Mouse (Mus musculus) limb, embryonic 14.5 days (tissue): ENCODE measurements around the gene Pfpl. TPM values are rescaled to one million over a fixed set of nuclear protein-coding genes. Genes with fewer than 3 reads are reported as not detected.

Experiments used
- ATAC-seq: fragments of 200-750 bp; cut with Nextera tagmentation; 2 replicates; pipeline ENCODE4 v1.8.0; 2017; ENCODE audit warnings: low read depth, moderate number of reproducible peaks, moderate TSS enrichment; ENCODE audit not compliant: low FRiP score
- DNase-seq: peaks from one replicate; pipeline ENCODE4 v3.0.0-alpha.2; 2015; ENCODE audit warnings: low spot score
- H3K27ac ChIP-seq: fragments of 300-500 bp; sonication (generic); replicated peaks from 2 replicates; pipeline ENCODE4 v1.5.1; 2014; ENCODE audit warnings: low read depth, mild to moderate bottlenecking, low read length, moderate library complexity, mixed read lengths
- H3K27me3 ChIP-seq: fragments of 300-500 bp; sonication (generic); 2 replicates; pipeline ENCODE4 v1.6.1; 2014; ENCODE audit warnings: low read length, mixed read lengths; ENCODE audit not compliant: control insufficient read depth, insufficient read depth
- H3K36me3 ChIP-seq: fragments of 300-500 bp; sonication (generic); 2 replicates; pipeline ENCODE4 v1.6.1; 2014; ENCODE audit warnings: mild to moderate bottlenecking, low read length, moderate library complexity, mixed read lengths; ENCODE audit not compliant: control insufficient read depth, insufficient read depth
- H3K4me1 ChIP-seq: fragments of 300-500 bp; sonication (generic); 2 replicates; pipeline ENCODE4 v1.6.1; 2014; ENCODE audit warnings: antibody characterized with exemption, low read length, mixed read lengths; ENCODE audit not compliant: control insufficient read depth, insufficient read depth
- H3K4me2 ChIP-seq: fragments of 300-500 bp; sonication (generic); replicated peaks from 2 replicates; pipeline ENCODE4 v1.6.1; 2014; ENCODE audit warnings: low read depth, mild to moderate bottlenecking, low read length, moderate library complexity; ENCODE audit not compliant: severe bottlenecking
- H3K4me3 ChIP-seq: fragments of 300-500 bp; sonication (generic); replicated peaks from 2 replicates; pipeline ENCODE4 v1.5.1; 2014; ENCODE audit warnings: low read length
- H3K9ac ChIP-seq: fragments of 300-500 bp; sonication (generic); 2 replicates; pipeline ENCODE4 v1.6.1; 2014; ENCODE audit warnings: mild to moderate bottlenecking, low read depth, low read length, moderate library complexity; ENCODE audit not compliant: severe bottlenecking
- H3K9me3 ChIP-seq: fragments of 300-500 bp; sonication (generic); 2 replicates; pipeline ENCODE4 v1.6.1; 2016; ENCODE audit warnings: low read length; ENCODE audit not compliant: control insufficient read depth
- POLR2A ChIP-seq: fragments of 200-500 bp; IDR thresholded peaks from 2 replicates; pipeline ENCODE4 v1.8.0; 2012; ENCODE audit warnings: inconsistent platforms, mild to moderate bottlenecking, moderate library complexity, borderline replicate concordance; ENCODE audit not compliant: insufficient read depth, insufficient read length; ENCODE audit errors: extremely low read depth
- WGBS: fragments of 180-500 bp; shearing (Covaris S2); extraction: QIAGEN DNeasy Blood & Tissue Kit; methylation state at CpG from one replicate; pipeline ENCODE4 v1.1.7; 2014; 5-methylcytosine and 5-hydroxymethylcytosine counted together
- polyA plus RNA-seq, 2 experiments: library from polyadenylated mRNA; depleted of rRNA in 1 of 2; stranded (reverse) in 1 of 2; unstranded in 1 of 2; fragments of >200 nt; fragmentation: Nextera tagmentation in 1 of 2; extraction: Ambion mirVana in 1 of 2; gene quantifications; 2 replicates each; pipeline versions ENCODE4 v1.2.1 to v1.2.3; 2012 to 2014

The Pfpl gene
- polyA plus RNA-seq, 2 experiments, result not detected

DNA sequence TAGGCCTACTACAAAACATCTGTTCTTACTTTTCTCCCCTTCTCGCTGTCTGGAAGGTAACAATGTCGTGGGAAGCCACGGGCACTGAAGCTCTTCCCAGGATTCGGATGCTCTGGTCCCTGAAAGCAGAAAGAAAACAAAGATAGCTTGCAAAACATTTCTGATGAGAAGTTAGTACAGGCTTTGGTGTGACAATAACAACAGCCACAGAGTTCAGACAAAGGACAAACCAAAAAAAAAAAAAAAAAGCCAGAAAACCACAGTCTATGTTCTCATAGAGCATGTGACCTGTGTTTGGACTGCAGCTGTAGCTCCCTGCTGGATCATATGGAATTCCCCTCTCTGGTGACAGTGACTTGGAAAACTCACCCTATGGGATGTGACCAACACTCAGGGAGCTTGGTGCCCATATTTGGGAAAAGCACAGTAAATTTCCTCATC, 45.5 kb downstream of the Pfpl start:
- no peak for TF ChIP-seq POLR2A
- no peaks in the 10 kb centered on the region for H3K36me3 ChIP-seq
- no peak overlapping the region for H3K4me3 ChIP-seq
- 36% methylated on average over 4 of the region's 4 CpGs for WGBS
- peaks cover 17% of the 10 kb centered on the region for H3K4me1 ChIP-seq
- ATAC-seq (no peak), DNase-seq (no peak)
- H3K9me3 ChIP-seq, result no peaks in the 10 kb centered on the region
- no peak overlapping the region for H3K4me2 ChIP-seq
- no peaks in the 10 kb centered on the region for H3K27me3 ChIP-seq
- no peak overlapping the region for H3K9ac ChIP-seq
- H3K27ac ChIP-seq, result no peak overlapping the region

DNA sequence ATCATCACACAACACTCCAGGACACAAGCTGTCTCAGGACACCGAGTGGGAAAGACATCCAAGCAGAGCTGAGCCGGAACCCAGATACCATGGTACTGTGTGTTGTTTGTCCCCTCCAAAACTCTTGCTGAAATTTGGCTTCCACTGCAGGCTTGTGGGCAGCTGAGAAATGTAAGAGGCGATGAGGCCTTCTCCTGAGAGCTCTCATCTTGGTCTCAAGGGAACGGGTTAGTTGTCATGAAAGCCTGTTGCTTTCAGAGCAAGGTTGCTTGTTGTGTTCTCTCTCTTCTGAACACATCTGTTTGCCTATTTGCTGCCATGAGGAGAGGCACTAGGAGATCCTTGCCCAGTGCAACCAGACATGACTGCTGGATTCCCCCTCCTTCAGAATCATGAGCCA, 46.2 kb downstream of the Pfpl start:
- 94% methylated on average over 4 of the region's 4 CpGs for WGBS
- H3K27ac ChIP-seq, result no peak overlapping the region
- TF ChIP-seq POLR2A, result no peak

DNA sequence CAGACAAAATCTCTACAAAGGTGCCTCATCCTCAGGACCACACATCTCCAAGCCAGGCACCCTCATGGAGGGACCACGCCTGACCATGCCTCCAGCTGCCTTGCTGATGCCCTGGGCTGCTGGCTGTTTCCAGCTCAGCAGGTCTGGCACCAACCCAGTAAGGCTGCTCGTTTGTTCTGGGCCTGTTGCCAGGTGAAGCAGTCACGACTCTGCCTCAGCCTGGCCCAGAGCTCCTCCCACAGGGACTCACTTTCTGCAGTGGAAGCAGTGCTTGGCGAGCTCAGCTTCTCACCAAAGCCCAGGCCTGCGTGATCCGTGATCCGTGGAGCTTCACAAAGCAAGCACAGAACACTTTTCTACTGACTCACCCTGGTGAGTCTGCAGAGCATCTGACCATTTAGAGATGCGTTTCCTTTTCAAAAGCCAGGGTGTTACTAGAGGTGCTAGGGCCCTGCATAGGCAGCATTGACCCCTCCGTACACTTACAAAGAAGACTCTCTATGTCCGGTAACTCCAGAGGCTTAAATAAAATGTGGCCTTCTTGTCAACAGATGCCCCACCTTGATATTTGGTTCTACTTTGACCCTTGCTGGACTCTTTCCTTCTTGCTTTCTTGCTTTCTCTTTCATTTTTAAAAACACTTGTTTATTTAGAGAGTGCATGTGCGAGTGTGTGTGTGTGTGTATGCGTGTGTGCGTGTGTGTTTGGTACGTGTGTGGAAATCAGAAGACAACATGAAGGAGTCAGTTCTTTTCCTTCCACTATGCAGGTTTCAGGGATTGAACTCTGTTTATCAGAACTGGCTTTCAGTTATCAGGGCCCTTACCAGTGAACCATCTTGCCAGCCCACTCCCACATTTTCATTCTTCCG, 47.9 kb downstream of the Pfpl start:
- Histone ChIP-seq H3K9me3 (no peaks in the 10 kb centered on the region), H3K9ac (no peak overlapping the region), H3K27me3 (no peaks in the 10 kb centered on the region), H3K4me2 (no peak overlapping the region), H3K27ac (peak overlapping the region; percentile 16; the same call in 1 of the 2 replicates), H3K4me1 (peaks cover 17% of the 10 kb centered on the region), H3K36me3 (no peaks in the 10 kb centered on the region), H3K4me3 (no peak overlapping the region)
- TF ChIP-seq POLR2A, result no peak
- peak; percentile 83 for ATAC-seq
- 51% methylated on average over 15 of the region's 15 CpGs for WGBS
- DNase-seq, result peak; percentile 92

More for the DNA sequence above, 46.2 kb downstream of the Pfpl start:
- H3K9ac ChIP-seq, result no peak overlapping the region
- peaks cover 17% of the 10 kb centered on the region for H3K4me1 ChIP-seq
- H3K4me3 ChIP-seq, result no peak overlapping the region
- no peaks in the 10 kb centered on the region for H3K9me3 ChIP-seq
- no peaks in the 10 kb centered on the region for H3K27me3 ChIP-seq
- ATAC-seq (no peak), DNase-seq (no peak)
- no peak overlapping the region for H3K4me2 ChIP-seq
- H3K36me3 ChIP-seq, result no peaks in the 10 kb centered on the region

DNA sequence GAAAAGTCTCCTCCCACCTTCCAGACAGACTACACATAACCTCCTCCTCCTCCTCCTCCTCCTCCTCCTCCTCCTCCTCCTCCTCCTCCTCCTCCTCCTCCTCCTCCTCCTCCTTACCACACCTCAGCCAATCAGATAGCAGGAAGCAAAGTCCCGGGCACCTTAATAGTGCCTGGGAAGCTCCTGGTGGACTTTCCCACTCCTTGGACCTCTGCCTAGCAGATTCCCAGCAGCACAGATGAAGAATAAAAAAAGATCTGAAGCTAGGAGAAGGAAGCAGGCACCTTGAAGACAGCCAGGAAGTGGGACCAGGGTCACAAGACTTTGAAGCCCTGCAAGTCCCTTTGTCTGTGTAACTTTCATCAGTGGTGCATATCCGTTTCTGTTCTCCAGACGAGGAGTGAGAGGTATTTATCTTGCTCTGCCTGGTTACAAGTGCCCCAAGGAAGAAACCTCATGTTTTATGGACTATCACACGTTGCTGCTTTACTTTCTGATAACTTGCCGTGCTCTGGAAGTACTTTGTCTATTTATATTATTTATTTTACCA, 49.1 kb downstream of the Pfpl start:
- no peak for TF ChIP-seq POLR2A
- H3K4me1 ChIP-seq, result peaks cover 17% of the 10 kb centered on the region
- no peak overlapping the region for H3K4me2 ChIP-seq
- DNase-seq (no peak), ATAC-seq (no peak)
- WGBS, result 34% methylated on average over 5 of the region's 5 CpGs
- H3K27me3 ChIP-seq, result no peaks in the 10 kb centered on the region
- no peaks in the 10 kb centered on the region for H3K9me3 ChIP-seq
- H3K4me3 ChIP-seq, result no peak overlapping the region
- H3K27ac ChIP-seq, result no peak overlapping the region
- H3K9ac ChIP-seq, result no peak overlapping the region
- H3K36me3 ChIP-seq, result no peaks in the 10 kb centered on the region

DNA sequence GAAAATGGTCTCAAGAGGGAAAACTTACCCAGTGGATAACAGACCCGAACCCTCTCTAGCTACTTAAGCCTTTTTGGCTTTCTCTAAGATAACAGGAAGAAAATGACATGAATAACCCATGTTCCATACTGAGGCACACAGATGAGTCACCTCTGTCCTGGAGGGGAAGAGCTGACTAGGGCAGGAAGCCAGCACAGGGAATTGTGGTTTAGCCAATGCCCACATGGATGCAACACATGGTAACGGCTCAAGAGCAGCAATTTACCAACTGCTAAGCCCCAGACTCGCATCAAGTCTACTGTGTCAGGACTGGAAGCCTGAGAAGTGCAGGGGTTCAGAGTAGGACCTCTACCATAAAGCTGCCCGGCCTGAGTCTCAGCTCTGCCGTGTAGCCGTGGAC, 50.7 kb downstream of the Pfpl start:
- Histone ChIP-seq H3K4me2 (no peak overlapping the region), H3K27me3 (no peaks in the 10 kb centered on the region), H3K9me3 (no peaks in the 10 kb centered on the region), H3K4me1 (peaks cover 16% of the 10 kb centered on the region), H3K9ac (no peak overlapping the region), H3K27ac (no peak overlapping the region), H3K4me3 (no peak overlapping the region), H3K36me3 (no peaks in the 10 kb centered on the region)
- no peak for DNase-seq
- 81% methylated on average over 6 of the region's 6 CpGs for WGBS
- ATAC-seq, result no peak
- TF ChIP-seq POLR2A, result no peak

Other genes with a start within 250 kb of the Pfpl start
- not detected in 2 replicates for gene Olfr1431, start 227.3 kb upstream of the Pfpl start, polyA plus RNA-seq (2012; rRNA removed)
- not detected in 2 replicates for gene Olfr1431, start 227.3 kb upstream of the Pfpl start, polyA plus RNA-seq (2014; fragmentation: Nextera tagmentation; extraction: Ambion mirVana)
- not detected in 2 replicates for gene Olfr1432, start 195.3 kb upstream of the Pfpl start, polyA plus RNA-seq (2012; rRNA removed)
- not detected in 2 replicates for gene Olfr1432, start 195.3 kb upstream of the Pfpl start, polyA plus RNA-seq (2014; fragmentation: Nextera tagmentation; extraction: Ambion mirVana)
- gene Olfr262, start 186.2 kb upstream of the Pfpl start, polyA plus RNA-seq (2012; rRNA removed), result not detected in 2 replicates
- not detected in 2 replicates for gene Olfr262, start 186.2 kb upstream of the Pfpl start, polyA plus RNA-seq (2014; fragmentation: Nextera tagmentation; extraction: Ambion mirVana)
- not detected in 2 replicates for gene Olfr235, start 166.9 kb upstream of the Pfpl start, polyA plus RNA-seq (2012; rRNA removed)
- not detected in 2 replicates for gene Olfr235, start 166.9 kb upstream of the Pfpl start, polyA plus RNA-seq (2014; fragmentation: Nextera tagmentation; extraction: Ambion mirVana)
- not detected in 2 replicates for gene Olfr1434, start 148.1 kb upstream of the Pfpl start, polyA plus RNA-seq (2012; rRNA removed)
- not detected in 2 replicates for gene Olfr1434, start 148.1 kb upstream of the Pfpl start, polyA plus RNA-seq (2014; fragmentation: Nextera tagmentation; extraction: Ambion mirVana)
- gene Olfr1436, start 128.8 kb upstream of the Pfpl start, polyA plus RNA-seq (2012; rRNA removed), result not detected in 2 replicates
- not detected in 2 replicates for gene Olfr1436, start 128.8 kb upstream of the Pfpl start, polyA plus RNA-seq (2014; fragmentation: Nextera tagmentation; extraction: Ambion mirVana)
- not detected in 2 replicates for gene Olfr1437, start 102.8 kb upstream of the Pfpl start, polyA plus RNA-seq (2012; rRNA removed)
- gene Olfr1437, start 102.8 kb upstream of the Pfpl start, polyA plus RNA-seq (2014; fragmentation: Nextera tagmentation; extraction: Ambion mirVana), result not detected in 2 replicates
- not detected in 2 replicates for gene Olfr1438-ps1, start 92.0 kb upstream of the Pfpl start, polyA plus RNA-seq (2012; rRNA removed)
- not detected in 2 replicates for gene Olfr1438-ps1, start 92.0 kb upstream of the Pfpl start, polyA plus RNA-seq (2014; fragmentation: Nextera tagmentation; extraction: Ambion mirVana)
- not detected in 2 replicates for gene Olfr1440, start 40.6 kb upstream of the Pfpl start, polyA plus RNA-seq (2012; rRNA removed)
- gene Olfr1440, start 40.6 kb upstream of the Pfpl start, polyA plus RNA-seq (2014; fragmentation: Nextera tagmentation; extraction: Ambion mirVana), result not detected in 2 replicates
- gene Olfr1441, start 10.5 kb upstream of the Pfpl start, polyA plus RNA-seq (2012; rRNA removed), result not detected in 2 replicates
- gene Olfr1441, start 10.5 kb upstream of the Pfpl start, polyA plus RNA-seq (2014; fragmentation: Nextera tagmentation; extraction: Ambion mirVana), result not detected in 2 replicates
- gene Mpeg1, start 32.9 kb downstream of the Pfpl start, polyA plus RNA-seq (2012; rRNA removed), result 3.5 and 3.6 TPM in 2 replicates
- 0.92 and 1.00 TPM in 2 replicates for gene Mpeg1, start 32.9 kb downstream of the Pfpl start, polyA plus RNA-seq (2014; fragmentation: Nextera tagmentation; extraction: Ambion mirVana)
- 10.3 and 10.6 TPM in 2 replicates for gene Dtx4, start 73.5 kb downstream of the Pfpl start, polyA plus RNA-seq (2012; rRNA removed)
- gene Dtx4, start 73.5 kb downstream of the Pfpl start, polyA plus RNA-seq (2014; fragmentation: Nextera tagmentation; extraction: Ambion mirVana), result 10.4 TPM in 2 replicates
- gene Fam111a, start 117.8 kb downstream of the Pfpl start, polyA plus RNA-seq (2012; rRNA removed), result 11.0 and 17.1 TPM in 2 replicates
- gene Fam111a, start 117.8 kb downstream of the Pfpl start, polyA plus RNA-seq (2014; fragmentation: Nextera tagmentation; extraction: Ambion mirVana), result 23.8 and 25.1 TPM in 2 replicates
- gene Gm4952, start 172.1 kb downstream of the Pfpl start, polyA plus RNA-seq (2012; rRNA removed), result 0.04 and 0.08 TPM in 2 replicates
- gene Gm4952, start 172.1 kb downstream of the Pfpl start, polyA plus RNA-seq (2014; fragmentation: Nextera tagmentation; extraction: Ambion mirVana), result 0.33 TPM in 1 of 2 replicates, not detected in the other
- gene Glyat, start 205.4 kb downstream of the Pfpl start, polyA plus RNA-seq (2012; rRNA removed), result 0.04 TPM in 1 of 2 replicates, not detected in the other
- gene Glyat, start 205.4 kb downstream of the Pfpl start, polyA plus RNA-seq (2014; fragmentation: Nextera tagmentation; extraction: Ambion mirVana), result not detected in 2 replicates
- not detected in 2 replicates for gene Olfr1442, start 242.5 kb downstream of the Pfpl start, polyA plus RNA-seq (2012; rRNA removed)
- not detected in 2 replicates for gene Olfr1442, start 242.5 kb downstream of the Pfpl start, polyA plus RNA-seq (2014; fragmentation: Nextera tagmentation; extraction: Ambion mirVana)